Mouse (Mus musculus) gastrocnemius, postnatal 14 days (tissue): ENCODE results near the gene Plod1. TPM values are rescaled to one million over a fixed set of nuclear protein-coding genes. Genes with fewer than 3 reads are reported as not detected.

ENCODE experiments used
- DNase-seq: peaks from one replicate; pipeline ENCODE4 v3.0.0; 2021; ENCODE audit warnings: mixed read lengths
- intact Hi-C: fragments of 180-260 bp; cut with DNase I; formaldehyde crosslinking; loops from one replicate; pipeline ENCODE4 v1.15.1; 2025; ENCODE audit warnings: low total_unique reads
- long read RNA-seq, 2 experiments: library from polyadenylated mRNA; stranded (forward); transcript quantifications; one replicate each; pipeline ENCODE4 v2.0.0; 2021
- total RNA-seq, 2 experiments: library from RNA; stranded (reverse); gene quantifications; 2 replicates each; pipeline ENCODE4 v1.2.3; 2021

The Plod1 gene
- 10 to 100 TPM; 43.4 to 48.8 TPM for total RNA-seq
- long read RNA-seq, experiment 1, transcript Plod1-201 (19 exons, 3,243 nt) = major isoform, 47 of 59 reads
- long read RNA-seq, experiment 1, partial matches to known transcripts = 7 of 59 reads
- long read RNA-seq, experiment 1, other reads (novel, unspliced or antisense) = 5 of 59 reads
- long read RNA-seq, experiment 2, transcript Plod1-201 (19 exons, 3,243 nt) = major isoform, 60 of 72 reads
- long read RNA-seq, experiment 2, partial matches to known transcripts = 11 of 72 reads
- long read RNA-seq, experiment 2, other reads (novel, unspliced or antisense) = 1 of 72 reads

DNA sequence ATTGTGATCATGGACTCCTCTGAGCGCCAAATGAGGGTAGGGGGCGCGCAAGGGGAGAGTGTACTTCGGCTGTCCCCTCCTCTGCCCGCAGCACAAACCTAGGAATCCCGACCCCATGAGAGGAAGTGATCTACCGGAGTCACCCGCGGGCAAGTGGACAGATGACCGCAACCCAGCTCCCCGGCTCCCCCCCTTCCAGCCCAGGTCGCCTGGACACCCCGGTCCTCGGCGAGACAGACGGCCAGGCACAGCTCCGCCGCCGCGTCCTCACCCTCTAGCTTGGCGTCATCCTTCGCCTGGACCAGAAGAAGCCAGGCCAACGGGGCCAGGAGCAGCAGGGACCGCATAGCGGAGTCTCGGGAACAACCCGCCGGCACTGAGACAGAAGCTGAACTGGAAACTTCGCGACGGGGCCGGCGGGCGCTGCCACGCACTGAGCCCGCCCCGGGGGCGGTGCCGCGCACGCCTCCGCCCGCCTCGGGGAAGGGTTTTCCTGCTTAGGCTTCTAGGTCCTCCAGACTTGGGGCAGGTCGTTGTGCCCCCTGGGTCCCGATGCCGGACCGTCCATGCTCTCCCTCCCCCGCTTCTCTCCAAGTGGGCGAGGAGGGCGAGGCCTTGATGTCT is at the start of gene Plod1:
Plod1 (minus strand) TSS at position 437 of the 624 bp plus-strand sequence.
- DNase-seq = peak; percentile 90
- intact Hi-C loops = no loop called here

DNA sequence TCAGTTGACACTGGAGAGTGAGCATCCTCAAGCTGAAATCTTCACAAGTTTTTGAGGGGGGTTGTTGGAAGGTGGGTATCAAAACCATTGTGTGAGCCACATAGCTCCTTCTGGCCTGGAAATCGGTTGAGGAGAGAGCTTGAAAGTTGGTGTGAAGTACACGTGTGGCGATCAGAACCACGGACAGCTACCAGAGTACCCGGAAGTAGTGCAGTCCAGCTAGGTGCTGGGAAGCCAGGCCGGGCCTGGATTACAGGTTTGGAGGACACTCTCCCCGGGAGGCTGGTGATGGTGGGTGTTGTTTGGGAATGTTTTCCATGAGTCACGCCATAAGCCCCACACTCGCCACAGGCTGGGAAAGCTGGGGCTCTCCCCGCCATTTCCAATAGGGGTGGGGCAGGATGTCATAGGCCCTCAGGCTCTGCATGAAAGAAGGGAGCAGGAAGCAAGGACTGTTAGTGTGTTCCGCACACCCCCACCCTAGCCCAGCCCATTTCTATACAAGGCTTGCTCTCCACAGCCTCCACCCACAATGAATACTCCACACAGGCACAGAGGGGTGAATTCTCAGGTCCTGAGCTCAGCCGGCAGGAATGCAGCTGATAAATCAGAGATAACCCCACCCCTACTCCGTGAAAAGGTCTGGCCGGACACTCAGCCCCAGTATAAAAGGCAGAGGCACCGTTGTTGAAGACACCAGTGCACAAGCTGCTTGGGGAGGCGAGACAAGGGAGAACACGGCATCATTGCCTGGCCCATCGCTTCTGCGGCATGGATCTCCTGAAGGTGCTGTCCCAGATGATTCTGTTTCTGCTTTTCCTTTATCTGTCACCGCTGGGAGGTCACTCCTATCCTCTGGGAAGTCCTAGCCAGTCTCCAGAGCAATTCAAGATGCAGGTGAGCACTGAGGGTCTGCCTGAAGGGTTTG is 48.9 kb upstream of the Plod1 start, which contains the start of gene Nppb:
Nppb (plus strand) TSS at position 584 of the 928 bp plus-strand sequence.
- DNase-seq = peak; percentile 21
- intact Hi-C loops = no loop called here

DNA sequence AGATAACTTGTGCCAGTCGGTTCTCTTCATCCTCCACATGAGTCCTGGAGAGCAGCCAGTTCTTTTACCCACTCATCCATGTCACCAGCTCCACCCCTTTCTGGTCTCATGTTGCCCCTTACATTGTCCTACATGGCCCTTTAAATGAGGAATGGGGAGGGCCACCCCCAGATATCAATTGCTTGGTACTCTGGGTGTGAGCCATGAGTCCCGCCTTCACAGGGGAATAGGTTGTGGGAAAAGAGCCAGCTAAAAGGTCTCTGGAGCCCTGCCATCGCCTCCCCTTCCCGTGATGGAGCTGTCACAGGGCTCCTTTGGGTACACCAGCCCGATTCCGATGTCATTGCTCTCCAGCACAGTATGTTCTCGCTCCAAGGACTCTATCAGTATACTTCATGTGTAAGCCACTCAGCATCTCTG is 42.9 kb upstream of the Plod1 start:
- no peak for DNase-seq
- intact Hi-C loops = no loop called here

DNA sequence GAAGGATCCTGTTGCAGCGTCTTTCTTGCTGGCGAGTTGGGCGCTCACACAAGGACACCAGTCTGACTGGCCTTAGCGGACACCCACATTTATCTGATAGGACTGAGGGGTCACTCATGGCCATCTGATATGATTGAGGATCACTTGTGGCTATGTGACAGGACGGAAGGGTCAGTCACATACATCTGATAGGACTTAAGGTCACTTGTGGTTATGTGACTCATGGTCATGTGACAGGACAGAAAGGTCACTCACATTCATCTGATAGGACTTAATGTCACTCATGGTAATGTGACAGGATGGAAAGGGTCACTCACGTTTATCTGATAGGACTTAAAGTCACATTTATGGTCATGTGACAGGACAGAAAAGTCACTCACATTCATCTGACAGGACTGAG is 41.8 kb upstream of the Plod1 start:
- no peak for DNase-seq
- intact Hi-C loops = no loop called here

DNA sequence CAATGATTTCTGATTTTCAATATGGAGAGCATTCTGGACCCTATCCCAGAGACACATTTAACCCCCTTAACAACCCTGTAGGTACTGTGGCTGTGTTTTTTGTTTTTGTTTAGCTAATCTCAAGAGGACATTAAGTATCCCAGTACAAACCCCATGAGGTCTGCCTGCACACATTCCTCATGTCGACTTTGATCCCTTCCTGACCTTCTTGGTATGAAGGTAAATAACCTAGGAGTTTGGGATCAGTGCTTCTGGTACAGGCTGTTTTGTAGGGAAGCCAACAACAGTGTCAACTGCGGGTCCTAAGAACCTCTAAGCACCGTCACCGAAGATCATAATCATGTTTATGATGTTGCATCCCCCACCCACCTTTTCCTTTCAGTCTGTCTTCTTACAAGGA is 41.2 kb upstream of the Plod1 start:
- intact Hi-C loops = no loop called here
- no peak for DNase-seq

DNA sequence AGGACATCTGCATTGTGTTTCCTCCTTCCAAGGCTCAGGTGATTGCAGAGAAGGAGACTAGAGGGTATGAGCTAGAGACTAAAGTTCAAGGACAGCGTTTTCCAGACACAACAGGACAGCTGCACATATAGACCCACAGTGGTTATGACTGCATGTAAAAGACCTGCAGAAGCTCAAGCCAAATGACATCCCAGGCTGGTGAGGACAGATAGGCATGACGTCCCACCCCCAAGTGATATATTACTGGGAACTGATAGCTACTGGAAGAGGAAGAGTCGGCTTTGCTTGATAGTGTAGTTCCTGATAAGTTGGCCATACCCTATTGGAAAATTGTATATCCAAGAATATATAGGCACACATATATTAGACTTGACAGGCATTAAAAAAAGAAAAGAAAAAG is 39.7 kb upstream of the Plod1 start:
- intact Hi-C loops = no loop called here

DNA sequence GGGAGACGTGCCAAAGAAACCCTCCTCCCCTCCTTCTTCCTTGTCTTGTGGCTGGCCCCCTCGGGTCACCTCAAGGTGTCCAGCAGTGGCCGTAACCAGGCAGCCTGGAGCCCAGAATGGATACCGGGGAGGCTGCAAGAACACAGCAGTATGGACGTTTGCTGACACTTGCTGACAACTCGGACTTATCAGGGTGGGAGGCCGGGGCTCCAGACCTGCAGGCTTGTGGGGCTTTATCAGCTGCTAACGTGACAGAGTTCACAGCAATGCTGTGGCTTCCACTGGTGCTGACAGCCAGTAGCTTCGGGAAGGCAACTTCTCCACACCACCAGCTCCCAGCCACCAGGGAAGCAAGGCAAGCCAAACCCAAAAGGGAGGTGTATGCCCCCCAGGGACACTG is 32.8 kb upstream of the Plod1 start:
- no peak for DNase-seq
- intact Hi-C loops = no loop called here

More for the DNA sequence above, 39.7 kb upstream of the Plod1 start:
- DNase-seq = no peak

DNA sequence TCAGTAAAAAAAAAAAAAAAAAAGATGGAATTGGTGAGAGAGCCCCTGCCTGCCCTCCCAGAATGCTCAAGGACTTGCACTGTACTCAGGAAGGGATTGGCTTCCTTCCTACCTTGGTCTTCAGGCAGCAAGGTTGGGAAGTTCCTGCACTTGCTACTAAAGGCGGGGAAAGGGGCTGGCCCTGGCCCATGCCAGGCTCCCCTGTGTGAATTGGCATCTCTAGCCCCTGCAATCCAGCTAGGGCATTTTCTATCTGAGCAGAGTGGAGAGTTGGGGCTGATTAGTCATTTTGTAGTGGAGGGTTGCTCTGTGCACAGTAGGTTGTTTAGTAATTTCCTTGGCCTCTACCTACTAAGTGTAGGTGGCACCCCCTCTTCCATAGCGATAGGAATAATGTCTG is 32.2 kb upstream of the Plod1 start:
- DNase-seq = no peak
- intact Hi-C loops = no loop called here

DNA sequence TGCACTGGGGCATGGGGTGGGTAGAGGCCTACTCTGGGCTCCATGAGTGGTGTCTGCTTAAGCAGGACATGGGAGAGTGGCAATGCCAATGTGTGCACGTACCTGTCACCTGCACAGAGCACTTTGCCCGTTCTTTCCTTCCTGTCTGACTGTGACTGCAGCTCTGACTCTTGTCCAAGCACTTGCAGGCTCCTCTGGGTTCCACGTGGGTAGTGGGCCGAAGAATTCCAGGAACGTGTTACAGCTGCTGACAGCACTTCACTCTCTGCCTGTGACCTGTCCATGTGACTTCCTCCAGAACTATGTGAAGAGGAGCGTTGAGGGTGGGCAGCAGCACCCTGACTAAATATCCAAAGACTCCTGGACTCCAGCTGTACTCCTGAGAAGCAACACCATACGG is 29.1 kb upstream of the Plod1 start:
- intact Hi-C loops = no loop called here
- no peak for DNase-seq

DNA sequence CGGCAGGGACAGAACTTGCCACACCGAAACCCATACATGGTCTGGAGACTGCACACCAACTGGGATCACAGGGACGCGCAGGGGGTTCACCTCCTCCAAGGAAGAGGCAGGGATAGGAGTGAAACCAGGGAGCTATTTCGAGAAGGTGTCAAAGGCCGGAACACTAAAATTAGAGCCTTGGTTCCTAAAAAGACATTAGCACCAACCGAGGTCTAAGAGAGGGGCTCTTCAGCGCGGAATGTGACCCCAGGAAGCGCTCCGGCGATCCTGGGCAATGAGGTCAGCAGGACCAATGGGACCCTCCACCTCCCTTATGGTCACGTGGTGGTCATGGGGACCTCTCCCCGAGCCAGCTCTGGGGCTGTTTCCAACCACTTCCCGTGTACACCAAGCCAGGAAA is 27.1 kb upstream of the Plod1 start:
- DNase-seq = no peak
- intact Hi-C loops = loop anchor here (5.0 kb wide), 1 partner anchor 44 kb away; no protein-coding TSS in a partner anchor

DNA sequence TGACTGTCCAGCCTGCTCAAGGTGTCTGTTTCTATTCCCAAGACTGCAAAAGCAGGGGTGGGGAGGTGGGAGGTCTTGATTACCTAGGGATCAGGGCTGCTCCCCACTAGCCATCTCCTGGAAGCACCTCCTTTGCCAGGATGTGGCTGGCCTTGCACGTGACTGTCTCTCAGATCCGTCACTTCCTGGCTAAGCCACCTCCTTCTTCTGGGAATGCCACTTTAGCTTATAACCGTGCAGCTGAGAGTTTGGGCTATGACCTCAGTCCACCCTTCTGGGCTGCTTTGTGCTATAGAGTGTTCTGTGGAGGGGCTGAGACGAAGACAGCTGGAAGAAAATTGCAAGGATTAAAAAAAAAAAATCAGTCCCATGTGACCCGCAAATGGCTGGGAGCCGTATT is 26.2 kb upstream of the Plod1 start:
- DNase-seq = no peak
- intact Hi-C loops = loop anchor here (5.0 kb wide), 1 partner anchor 45 kb away; no protein-coding TSS in a partner anchor

DNA sequence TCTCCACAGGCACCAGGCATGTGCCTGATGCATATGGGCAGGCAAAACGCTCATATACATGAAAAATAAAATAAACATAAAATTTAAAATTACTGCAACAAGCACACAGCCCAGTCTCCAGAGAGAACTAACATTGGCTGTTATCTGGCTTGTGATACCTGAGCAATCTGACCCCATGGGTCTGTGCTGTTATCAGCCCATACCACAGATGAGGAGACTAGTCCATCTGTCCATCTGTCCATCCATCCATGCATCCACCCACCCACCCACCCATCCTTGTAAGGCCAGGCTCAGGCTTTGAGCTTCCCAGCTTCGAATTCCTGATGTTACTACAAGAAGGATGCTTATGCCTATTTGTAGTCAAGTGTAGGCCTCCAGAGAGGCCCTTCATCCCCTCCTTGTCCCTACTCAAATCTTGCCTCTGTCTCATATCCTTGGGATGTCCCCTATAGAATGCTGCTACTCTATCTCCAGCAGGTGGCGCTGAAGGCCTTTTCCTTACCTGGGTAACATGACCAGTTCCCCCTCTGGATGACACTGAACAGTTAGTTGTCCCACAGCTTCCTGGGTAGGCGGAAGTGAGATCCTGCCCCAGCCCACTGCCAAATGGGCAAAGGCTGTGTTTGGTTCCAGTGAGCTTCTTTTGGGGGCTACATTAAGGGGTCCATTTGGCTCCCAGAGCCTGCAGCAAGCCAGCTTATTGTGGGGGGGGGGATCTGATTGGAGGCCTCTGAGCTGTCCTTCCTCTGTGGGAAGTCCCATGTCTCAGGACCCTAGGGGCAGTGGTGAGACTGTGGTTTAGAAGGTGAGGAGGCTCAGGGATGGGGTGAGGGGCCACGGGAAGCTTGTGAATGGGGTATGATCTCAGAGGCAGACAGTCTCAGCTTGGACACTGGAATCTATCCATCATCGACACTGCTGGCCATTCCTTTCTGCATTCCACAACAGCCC is 23.6 kb upstream of the Plod1 start:
- intact Hi-C loops = loop anchor here (5.0 to 10.0 kb wide), 2 partner anchors 47 to 105 kb away; no protein-coding TSS in a partner anchor
- DNase-seq = peak; percentile 62

DNA sequence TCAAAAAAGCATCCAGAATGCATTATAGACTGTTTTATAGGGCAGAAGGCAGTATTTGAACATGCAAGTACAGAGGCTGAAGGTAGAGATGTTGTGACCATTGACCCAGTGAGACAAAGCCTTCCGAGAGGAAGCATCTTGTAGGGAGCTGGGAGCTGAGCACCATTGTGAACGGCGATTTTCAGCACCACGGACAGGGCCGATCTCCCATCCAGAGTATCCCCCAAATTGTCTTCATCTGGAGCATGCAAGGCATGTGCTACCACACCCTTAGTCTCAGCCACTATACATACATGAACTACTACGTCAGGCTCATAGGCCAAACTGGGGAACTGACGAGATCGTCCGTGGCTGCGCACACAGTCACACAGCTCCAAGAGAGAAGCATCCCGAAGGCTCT is 20.6 kb upstream of the Plod1 start:
- intact Hi-C loops = loop anchor here (10.0 kb wide), 1 partner anchor 108 kb away; no protein-coding TSS in a partner anchor
- DNase-seq = no peak

DNA sequence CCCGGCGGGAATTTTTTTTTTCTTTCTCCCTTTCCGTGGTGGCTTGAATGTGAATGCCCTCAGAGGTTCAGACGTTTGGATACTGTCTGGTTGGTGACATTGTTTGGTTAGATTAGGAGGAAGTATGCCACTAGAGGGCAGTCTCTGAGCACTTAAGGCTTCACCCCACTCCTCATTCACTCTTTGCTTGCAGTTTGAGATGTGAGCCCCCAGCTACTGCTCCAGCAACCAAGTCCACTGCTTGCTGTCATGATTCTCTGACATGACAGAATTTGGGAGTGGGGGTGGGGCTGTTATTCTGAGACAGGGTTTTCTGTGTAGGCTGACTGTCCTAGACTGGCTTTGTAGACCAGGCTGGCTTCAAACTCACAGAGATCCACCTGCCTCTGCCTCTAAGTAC is 17.0 kb upstream of the Plod1 start:
- DNase-seq = no peak
- intact Hi-C loops = loop anchor here (10.0 kb wide), 1 partner anchor 111 kb away; no protein-coding TSS in a partner anchor

DNA sequence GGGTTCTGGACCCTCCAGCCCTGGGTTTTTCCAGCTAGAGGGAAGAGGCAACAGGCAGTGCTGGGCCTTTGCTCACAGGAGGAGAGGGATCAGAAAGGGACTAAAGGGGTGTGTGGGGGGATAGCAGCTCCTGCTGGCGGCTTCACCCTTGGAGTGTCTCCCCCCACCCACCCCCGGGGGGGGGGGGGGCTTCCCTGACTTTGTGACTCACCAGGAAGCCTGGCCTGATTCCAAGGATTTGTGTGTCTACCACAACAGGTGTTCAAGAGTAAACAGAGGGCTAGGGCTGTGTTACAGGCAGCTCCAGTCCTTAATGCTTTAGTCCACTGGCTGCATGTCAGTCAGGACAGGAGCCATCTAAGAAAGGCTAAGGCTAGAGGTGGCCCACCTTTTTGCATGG is 10.9 kb upstream of the Plod1 start:
- no peak for DNase-seq
- intact Hi-C loops = no loop called here

DNA sequence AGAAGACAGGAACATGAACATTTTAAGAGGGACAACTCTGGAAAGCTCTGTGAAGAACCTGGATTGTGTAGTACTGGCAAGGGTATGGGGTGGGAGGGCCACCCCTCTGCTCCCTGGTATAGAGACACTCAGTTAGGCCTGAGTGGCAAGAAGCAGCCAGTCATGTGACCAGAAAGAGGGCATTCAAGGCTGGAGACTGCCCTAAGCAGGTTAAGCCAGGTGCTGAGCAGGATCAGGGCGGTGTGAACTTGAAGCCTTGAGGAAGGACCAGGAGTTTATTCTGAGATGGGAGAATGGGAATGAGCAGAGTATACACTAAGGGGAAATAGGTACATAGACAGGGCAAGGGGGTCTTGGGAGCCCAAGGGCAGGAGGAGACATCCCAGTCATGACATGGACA is 6.4 kb upstream of the Plod1 start:
- DNase-seq = no peak
- intact Hi-C loops = no loop called here

DNA sequence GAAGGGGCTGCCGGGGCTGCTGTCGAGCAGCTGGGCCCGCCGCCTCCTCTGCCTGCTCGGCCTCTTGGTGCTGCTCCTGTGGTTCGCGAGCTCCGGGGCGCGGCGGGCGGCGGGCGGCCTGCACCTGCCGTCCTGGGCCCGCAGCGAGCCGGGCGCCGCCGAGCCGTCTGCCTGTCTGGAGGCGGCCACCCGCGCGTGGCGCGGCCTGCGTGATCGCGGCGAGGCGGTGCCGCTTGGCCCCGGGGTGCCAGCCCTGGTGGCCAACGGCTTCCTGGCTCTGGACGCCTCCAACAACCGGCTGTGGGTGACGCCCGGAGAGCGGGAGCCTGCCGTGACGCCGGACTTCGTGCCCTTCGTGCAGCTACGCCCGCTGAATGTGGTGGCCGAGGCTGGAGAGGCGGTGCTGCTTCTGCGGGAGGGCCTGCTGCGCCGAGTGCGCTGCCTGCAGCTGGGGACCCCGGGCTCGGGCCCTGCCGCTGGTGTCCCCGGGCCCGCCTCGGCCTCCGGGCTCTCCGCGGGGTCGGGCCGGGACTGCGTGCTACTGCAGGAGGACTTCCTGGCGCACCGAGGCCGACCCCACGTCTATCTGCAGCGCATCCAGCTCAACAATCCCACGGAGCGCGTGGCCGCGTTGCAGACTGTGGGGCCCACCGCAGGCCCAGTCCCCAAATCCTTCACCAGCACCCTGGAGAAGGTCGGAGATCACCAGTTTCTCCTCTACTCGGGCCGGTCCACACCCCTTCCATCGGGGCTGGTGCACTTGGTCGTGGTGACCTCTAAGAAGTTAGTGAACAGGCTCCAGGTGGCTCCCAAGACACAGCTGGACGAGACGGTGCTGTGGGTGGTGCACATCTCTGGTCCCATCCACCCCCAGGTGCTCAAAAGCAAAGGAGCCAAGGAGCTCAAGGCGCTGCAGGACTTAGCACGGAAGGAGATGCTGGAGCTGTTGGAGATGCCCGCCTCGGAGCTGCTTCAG is 4.8 kb upstream of the Plod1 start:
- DNase-seq = no peak
- intact Hi-C loops = loop anchor here (2.0 kb wide), 1 partner anchor 75 kb away; no protein-coding TSS in a partner anchor
